In the genomic region with DNA sequence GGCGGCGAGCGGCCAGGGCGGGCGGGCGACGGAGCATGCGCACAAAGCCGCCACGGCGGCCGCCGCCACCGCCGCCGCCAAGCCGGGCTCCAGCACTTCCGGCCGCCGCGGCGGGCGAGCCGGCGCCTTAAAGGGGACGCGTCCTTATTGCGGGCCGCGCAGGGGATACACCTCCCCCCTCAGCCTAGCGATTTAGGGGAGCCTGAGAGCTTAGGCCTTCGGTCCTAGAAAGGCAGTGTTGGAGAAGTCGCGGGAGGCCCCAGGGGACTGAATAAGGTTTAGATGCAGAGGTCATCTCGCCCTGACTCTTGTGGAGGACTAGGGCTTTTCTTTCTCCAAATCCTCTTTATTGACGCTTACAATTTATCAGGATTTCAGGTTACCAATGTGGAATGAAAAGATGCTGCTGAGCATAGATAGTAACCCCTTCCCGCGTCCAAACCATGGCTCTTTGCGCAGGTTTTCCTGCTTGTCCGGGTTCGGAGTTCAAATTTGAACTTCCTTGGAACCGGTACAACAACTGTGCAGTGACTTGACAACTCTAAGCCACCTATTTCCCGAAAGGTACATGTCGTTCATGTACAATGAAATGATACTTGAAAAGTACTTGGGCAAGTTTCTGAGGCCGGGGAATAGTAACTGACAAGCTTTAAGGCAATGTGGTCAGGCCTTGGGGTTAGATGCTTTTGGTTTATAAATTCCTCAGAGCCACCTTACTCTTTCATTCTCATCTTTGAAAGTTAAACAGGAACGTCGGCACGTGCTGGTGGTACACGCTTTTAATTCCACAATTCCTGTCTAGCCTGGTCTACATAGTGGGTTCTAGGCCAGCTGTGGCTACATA, we compare ENCODE assay signal across 8 mouse cellular contexts. TPM values are rescaled to one million over a fixed set of nuclear protein-coding genes. Genes with fewer than 3 reads are reported as not detected.
DNase-seq lines count a peak whose midpoint lies in the region; ATAC-seq and TF ChIP-seq lines count a peak whose summit lies in the region.

Gene Gmeb1, minus strand, starts transcription at position 89 of the 844 bp plus-strand sequence.

- H3K27ac ChIP-seq in cerebellum, adult 2 months (ENCODE audit: insufficient read depth, low read length): peak within 1 kb of the TSS; percentile 99
- peak within 1 kb of the TSS; percentile 96 for H3K27ac ChIP-seq in lung, postnatal 0 days (ENCODE audit: low read length)

- H3K36me3 ChIP-seq in G1E (replicated peaks): peaks cover 23% of the 10 kb centered on the region
- H3K36me3 ChIP-seq in lung, postnatal 0 days (ENCODE audit: insufficient read depth, low read length): no peaks in the 10 kb centered on the region

- WGBS in cerebellum, adult 2 months: 13% methylated on average over 46 of the region's 49 CpGs
- WGBS in lung, postnatal 0 days: 12% methylated on average over 28 of the region's 49 CpGs

- H3K4me2 ChIP-seq in lung, postnatal 0 days (replicated peaks; ENCODE audit: low read depth, low read length): peak within 1 kb of the TSS; percentile 85

- TF ChIP-seq POLR2A in cerebellum, adult 2 months (IDR thresholded peaks at IDR 0.05; ENCODE audit: borderline replicate concordance, insufficient read depth, low read length): peak; percentile 33; the same call in 1 of the 2 replicates

- peak within 1 kb of the TSS; percentile 94 for H3K9ac ChIP-seq in lung, postnatal 0 days (replicated peaks; ENCODE audit: low read depth)

- TF ChIP-seq CTCF in G1E (IDR thresholded peaks at IDR 0.05; ENCODE audit: low read depth, low read length): no peak
- no peak for TF ChIP-seq CTCF in cerebellum, adult 2 months (IDR thresholded peaks at IDR 0.05; ENCODE audit: borderline replicate concordance, insufficient read depth, low read depth, low read length)
- TF ChIP-seq CTCF in lung, postnatal 0 days (IDR thresholded peaks at IDR 0.05): no peak

- peak within 1 kb of the TSS; percentile 75 for H3K4me3 ChIP-seq in G1E (ENCODE audit: low read depth, low read length)
- peak within 1 kb of the TSS; percentile 100 for H3K4me3 ChIP-seq in cerebellum, adult 2 months (replicated peaks; ENCODE audit: insufficient read depth, low read depth, low read length)
- peak within 1 kb of the TSS; percentile 76 for H3K4me3 ChIP-seq in lung, postnatal 0 days (ENCODE audit: low read depth, low read length)

- no peaks in the 10 kb centered on the region for H3K9me3 ChIP-seq in G1E (replicated peaks)
- no peaks in the 10 kb centered on the region for H3K9me3 ChIP-seq in lung, postnatal 0 days (ENCODE audit: low read length)

- ATAC-seq in G1E (ENCODE audit: extremely low read depth, insufficient number of reproducible peaks, low FRiP score, poor library complexity, severe bottlenecking): peak; percentile 54
- ATAC-seq in frontal cortex, adult (ENCODE audit: low TSS enrichment): peak; percentile 86
- ATAC-seq in hematopoietic stem cell, adult 5-6 weeks (replicated peaks in 1 of 2; ENCODE audit: insufficient read depth in 1 of 2, low FRiP score in 2 of 2, low TSS enrichment in 1 of 2, low read depth in 1 of 2, poor library complexity in 2 of 2, severe bottlenecking in 2 of 2): peak; percentile 37 to 44; a peak in 1 of 4 replicates
- peak; percentile 91 for ATAC-seq in lung, postnatal 0 days

- no peaks in the 10 kb centered on the region for H3K27me3 ChIP-seq in G1E (ENCODE audit: insufficient read depth, low read length)
- peaks cover 2% of the 10 kb centered on the region for H3K27me3 ChIP-seq in cerebellum, adult 2 months (ENCODE audit: control insufficient read depth, insufficient read depth, low read length)
- H3K27me3 ChIP-seq in lung, postnatal 0 days (replicated peaks; ENCODE audit: insufficient read depth, low read length): no peaks in the 10 kb centered on the region

- no peak for TF ChIP-seq EP300 in lung, postnatal 0 days (IDR thresholded peaks at IDR 0.05)

- peaks cover 52% of the 10 kb centered on the region for H3K4me1 ChIP-seq in G1E (ENCODE audit: insufficient read depth, low read depth, low read length)
- peaks cover 3% of the 10 kb centered on the region; the same call in 1 of the 2 replicates for H3K4me1 ChIP-seq in cerebellum, adult 2 months (ENCODE audit: control insufficient read depth, insufficient read depth, low read length)
- peaks cover 11% of the 10 kb centered on the region; the same call in 1 of the 2 replicates for H3K4me1 ChIP-seq in lung, postnatal 0 days (ENCODE audit: insufficient read depth, low read depth, low read length)

- DNase-seq in G1E (ENCODE audit: low spot score): peak; percentile 66
- DNase-seq in cerebellum, adult 2 months: peak; percentile 82 to 84
- DNase-seq in layer of hippocampus, adult 9-11 months: peak; percentile 75
- DNase-seq in lung, postnatal 0 days (ENCODE audit: low spot score): peak; percentile 89
- DNase-seq in ovary, postnatal 14 days (ENCODE audit: low spot score): peak; percentile 55
- DNase-seq in thymus, postnatal 14 days: peak; percentile 87

RNA-seq across cellular contexts. Expression of gene Gmeb1, which starts in this region (rescaled TPM):
- 16.8 and 25.4 TPM in 2 replicates for total RNA-seq in G1E (2014; fragmentation: Nextera tagmentation)
- total RNA-seq in G1E (2017): 16.1 and 16.5 TPM in 2 replicates
- 13.5 and 19.2 TPM in 2 replicates for polyA plus RNA-seq in G1E (2012)
- 20.5 and 20.6 TPM in 2 replicates for polyA plus RNA-seq in cerebellum, adult 2 months (2012; rRNA removed)
- 25.0 and 31.9 TPM in 2 replicates for total RNA-seq in hematopoietic stem cell, adult 5-6 weeks (2017)
- 17.0 and 23.6 TPM in 2 replicates for polyA plus RNA-seq in lung, postnatal 0 days (2015; fragmentation: Nextera tagmentation; extraction: Ambion mirVana)

Comparison
In these comparisons a context has a peak if more than half of its experiments do, and no peak if none do; other contexts are left out.
1. Peak in every context shown above with its lines: DNase-seq, ATAC-seq, H3K4me3 ChIP-seq and H3K27ac ChIP-seq.
2. ATAC-seq: peak in every context shown above with its lines; median percentile 91 in lung, postnatal 0 days; 86 in frontal cortex, adult; 54 in G1E; 40 in hematopoietic stem cell, adult 5-6 weeks.